Mouse (Mus musculus) cerebellum, adult 9-11 months (tissue): ENCODE measurements around the gene Ccdc171.

Source experiments
- DNase-seq: peaks from one replicate; pipeline ENCODE4 v3.0.0; 2022

Gene Ccdc171

DNA sequence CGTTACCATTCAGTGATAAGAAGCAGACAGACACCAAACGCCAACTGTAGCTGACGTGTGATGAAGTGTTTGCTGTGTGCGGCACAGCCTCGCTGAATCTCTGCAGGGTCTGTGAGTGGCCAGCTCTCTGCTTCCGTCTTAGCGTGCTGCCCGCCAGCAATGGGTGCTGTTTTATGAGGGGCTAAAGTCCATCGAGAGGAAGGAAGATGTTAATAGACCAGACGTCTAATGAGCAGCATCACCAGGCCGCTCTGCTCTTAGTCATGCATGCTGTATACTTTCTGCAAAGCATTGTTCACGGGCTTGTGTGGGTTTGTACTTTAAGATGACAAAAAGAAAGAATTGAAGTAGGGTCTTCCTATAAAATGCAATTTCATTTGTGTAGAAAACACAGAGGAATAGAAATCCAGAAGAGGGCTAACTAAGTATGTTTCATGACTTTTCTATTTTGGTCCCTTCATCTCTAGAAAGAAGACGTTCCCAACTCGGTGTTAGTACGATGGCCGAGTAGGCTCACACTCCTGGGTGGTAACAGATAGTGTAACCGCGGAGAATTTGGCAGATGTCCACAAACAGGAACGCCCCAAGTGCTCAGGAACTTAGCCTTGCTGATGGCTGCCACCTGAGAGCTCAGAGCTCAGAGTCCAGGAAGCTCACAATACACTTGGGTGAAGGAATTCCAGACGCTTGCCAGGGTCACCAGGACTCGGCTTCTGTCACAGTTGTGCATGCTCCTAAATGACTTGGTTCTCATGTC lies 273.5 kb downstream of the Ccdc171 start:
- DNase-seq: no peak

DNA sequence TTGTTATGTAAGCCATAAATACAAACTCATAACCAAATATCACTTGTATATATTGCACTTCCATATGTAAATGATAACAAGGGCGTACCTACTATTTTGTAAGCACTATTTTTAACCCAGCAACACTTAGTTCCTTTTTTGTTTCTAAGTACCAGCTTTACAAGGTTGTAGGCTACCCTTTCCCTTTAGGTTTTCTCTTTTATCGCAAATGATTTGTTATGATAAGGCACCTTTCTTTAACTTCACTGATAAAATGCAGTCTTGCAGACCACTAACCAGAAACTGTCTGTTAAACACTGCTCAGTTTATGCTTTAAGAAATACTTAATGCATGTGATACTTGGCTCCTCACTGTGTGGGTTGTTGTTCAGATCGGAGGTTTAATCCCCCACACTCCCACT lies 275.1 kb downstream of the Ccdc171 start:
- DNase-seq: no peak

DNA sequence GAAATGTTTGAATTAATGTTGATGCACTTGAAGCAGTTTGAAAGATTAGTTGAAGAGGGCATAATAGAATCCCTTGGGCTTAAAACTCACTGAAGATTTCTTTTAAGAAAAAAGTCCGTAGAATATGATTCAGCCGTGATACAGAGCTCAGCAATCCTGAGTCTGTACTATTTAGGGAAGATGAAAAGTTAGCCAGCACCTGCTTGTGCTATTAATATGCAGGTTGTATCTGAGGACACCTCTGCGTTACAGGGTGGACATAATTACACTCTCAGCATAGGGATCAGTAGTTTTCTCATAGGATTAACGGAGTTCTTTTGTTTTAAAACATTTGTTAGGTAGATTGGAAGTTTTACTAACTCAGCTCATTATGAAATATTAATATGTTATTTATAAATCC lies 291.6 kb downstream of the Ccdc171 start:
- no peak for DNase-seq

DNA sequence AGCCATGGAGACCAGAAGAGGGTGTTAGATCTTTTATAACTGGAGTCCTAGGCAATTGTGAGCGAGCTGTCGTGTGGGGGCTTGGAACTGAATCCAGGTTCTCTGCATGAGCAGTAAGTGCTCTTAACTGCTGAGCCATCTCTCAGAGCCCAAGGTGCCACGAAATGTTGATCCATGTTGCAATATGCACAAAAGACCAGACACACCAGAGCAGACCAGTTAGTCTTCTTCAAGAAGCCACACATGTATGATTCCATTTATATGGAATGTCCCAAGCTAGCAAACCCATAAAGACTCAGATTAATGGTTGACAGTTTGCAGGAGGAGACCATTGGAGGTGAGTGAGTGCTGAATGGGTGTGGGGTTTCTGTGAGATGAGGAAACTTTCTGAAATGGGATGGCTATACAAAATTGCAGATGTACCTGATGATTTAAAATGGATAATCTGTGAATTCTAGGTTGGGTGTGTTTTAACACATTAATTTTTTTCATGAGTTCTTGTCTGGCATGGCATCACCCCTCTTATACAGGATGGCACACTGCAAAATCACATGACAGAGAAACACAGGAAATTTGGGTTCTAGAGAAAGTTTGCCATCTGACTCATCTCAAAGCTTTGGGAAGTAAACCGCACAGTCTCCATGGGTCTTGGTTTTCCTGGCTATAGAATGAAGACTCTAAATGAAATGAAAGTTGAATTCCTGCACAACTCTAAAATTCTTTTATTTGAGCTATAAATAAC lies 304.5 kb downstream of the Ccdc171 start:
- DNase-seq: no peak

DNA sequence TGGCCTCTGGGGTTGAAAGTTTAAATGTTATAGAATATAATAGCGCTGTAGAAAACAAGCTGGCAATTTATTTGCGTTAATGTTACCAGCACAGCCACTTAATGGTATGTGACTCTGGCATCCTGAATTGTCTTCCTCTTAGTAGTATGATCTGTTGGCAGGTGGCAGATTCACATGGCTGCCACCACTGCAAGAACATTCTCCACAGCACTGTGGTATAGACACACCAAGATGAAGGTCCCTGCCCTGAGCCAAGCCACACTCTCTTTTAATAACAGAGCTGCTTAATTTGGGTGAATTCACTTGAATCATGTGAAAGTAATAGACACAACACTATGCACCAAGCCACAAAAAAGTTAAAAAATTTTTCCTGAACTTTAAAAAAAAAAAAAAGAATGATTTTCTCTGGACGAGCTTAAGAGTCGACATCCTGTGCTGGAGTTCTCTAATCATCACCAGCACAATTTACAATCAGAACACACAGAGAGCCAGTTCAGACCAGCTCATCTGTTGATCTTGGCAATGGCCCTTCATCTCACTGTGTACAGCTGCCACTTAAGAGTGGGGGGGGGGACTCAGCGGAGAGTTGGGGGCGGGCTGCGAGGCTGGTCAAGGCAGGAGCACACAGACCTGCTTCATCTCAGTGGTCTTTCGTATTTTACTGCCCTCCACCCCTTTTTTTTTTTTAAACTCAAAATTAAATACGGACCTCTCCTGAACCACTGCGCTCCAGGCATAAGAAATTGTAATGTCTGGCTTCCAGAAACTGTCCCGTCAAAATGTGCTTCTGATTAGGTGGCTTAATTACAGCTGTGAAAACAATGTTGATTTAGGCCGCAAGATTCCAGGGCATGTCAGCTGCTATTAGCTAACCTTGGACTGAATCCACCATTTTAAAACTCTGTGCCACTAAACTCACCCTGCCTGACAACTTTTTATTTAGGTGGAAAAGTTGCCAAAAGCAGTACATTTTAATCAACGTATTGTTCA lies 305.8 kb downstream of the Ccdc171 start:
- DNase-seq: no peak

DNA sequence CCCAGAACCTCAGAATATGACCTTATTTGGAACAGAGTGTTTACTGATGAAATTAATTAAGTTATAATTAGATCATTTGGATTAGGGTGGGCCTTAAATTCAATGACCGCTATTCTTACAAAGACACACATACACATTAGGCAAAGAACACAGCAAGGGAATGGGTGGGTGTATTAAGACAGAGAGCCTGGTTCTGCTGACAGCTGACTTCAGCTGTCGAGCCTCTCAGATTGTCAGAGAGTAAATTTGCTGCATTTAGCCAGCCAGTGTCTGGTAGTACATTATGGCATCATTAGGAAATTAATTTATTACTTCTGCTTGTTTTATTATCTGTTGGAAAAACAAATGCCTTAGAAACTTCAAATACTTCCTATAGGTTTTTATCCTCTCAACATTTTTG lies 313.7 kb downstream of the Ccdc171 start:
- DNase-seq: no peak

DNA sequence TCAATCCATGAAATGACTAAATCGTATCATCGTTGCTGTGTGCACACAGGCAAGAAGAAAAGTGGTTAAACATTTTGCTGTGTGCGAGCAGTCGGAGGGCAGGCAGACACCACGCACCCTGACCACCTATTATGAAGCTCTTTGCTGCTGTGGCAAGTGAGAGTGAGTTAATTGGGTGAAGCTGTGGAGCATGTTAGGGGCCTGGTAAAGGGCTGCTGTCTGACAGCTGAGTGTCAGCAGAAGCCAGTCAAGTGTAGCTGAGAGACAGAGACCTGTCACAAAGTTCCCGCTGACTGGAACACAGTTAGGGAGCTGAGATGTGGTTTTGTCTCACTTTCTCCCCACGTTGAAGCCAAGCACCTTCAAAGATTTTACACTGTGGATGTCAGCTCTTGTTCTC lies 321.0 kb downstream of the Ccdc171 start:
- DNase-seq: no peak

DNA sequence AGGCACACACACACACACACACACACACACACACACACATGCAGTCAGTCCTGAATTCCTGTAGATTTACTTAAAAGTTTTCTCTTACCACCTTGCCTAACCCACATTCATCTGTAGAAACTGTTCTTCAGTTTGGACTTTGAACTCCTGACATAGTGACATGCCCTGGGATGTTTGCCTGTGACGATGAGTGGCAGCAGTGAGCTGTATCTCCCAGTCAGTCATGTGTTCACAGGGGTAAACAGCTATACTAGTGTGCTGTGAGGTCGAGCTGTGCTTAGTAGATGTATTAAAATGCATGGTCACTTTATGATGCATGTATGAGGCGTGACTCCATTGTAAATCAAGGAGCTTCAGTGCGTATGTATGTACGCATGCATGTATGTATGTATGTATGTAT lies 328.5 kb downstream of the Ccdc171 start:
- no peak for DNase-seq

DNA sequence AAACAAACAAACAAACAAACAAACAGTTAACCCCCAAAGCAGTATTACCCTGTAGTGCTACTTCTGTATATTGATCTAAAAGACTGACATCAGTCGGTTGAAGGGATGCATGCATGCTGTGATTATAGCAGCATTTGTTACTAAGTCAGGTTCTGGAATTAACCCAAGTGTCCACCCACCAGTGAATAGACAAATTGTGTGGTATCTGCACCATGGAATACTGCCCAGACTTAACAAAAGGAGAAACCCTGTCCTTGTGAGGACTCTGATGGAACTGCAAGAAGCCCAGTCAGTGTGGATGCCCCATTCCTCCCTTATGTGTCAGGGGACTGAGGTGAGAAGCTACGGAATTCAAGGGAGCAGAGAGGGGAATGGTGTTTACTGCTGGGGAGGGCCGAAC lies 336.4 kb downstream of the Ccdc171 start:
- no peak for DNase-seq

DNA sequence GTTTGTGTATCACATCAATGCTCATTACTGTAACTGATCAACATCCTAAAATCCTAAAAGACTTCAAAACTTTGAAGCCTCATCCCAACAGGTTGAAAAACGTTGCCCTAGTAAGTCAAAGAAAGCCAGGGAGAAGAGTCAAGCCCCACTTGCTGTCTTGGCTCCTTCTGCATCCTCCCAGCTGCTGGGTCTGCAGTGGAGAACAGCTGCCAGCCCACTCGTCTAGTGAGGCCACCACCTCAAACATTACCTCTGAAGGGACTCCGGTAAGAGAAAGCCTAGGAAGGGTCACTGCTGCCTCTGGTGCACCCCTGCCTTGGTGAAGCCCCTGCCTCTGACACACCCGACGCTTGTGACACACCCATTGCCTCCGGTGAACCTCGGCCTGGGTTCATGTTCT lies 336.9 kb downstream of the Ccdc171 start:
- DNase-seq: no peak

DNA sequence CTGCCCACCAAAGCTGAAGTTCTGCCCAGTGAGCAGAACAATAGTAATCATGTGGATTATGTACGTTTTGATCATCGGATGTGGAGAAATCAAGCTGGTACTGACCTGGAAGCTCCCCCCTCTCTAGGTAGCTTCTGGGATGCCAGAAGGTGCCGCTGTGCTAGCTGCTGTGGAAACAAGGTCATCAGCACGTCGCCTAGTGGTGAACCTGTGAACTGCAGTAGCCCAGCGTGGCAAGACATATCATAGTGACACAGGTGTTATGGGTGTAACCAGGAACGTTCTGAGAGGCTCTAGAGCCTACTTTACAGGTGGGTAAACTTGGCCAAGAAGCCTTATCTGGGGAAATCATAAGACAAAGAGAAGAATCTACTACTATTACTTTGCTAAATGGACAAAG lies 351.3 kb downstream of the Ccdc171 start:
- no peak for DNase-seq

DNA sequence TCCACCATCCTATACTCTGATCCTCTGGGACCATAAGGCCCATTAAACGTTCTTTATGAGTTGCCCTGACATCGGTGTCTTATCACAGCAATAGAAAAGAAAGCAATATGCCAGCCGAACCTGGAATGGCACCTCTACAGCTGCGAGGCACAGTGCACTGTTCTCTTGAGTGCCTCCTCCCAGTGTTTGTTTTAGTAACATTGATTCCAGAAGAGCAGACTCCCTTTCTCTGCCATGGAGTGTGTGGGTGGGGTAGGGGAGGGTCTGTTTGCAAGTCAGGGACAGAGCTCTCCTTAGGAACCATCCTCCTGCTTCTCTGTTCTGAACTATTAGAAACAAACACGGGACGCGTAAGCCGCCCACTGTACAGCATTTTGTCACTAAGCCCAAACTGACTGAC lies 352.9 kb downstream of the Ccdc171 start:
- DNase-seq: no peak

DNA sequence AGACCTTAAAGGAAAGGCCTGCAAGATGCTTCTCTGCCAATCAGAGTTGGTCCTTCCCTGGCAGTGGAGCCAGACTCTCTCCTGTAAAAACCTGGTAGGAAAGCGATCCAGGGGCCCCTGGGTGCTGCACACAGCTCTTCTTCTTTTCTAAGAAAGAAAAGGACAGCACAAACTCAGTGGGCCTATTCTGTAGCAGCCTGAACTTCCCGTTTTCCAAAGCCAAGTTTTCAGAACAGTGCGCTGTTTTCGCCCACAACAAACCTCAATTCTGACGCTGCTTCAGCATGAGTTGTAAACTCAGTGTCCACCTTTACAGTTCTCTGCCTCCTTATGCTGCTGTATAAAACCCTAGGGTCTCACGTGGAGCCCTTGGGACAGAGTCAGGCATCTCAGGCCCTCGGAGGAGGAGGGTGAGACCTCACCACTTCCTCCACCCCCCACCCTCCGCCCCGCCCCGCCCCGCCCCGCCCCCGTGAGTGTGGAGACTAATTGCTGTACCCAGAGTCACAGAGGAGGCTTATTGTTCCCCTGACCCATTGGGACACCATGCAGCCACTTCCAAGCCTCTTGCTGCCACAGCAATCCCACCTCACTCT lies 363.2 kb downstream of the Ccdc171 start:
- no peak for DNase-seq

DNA sequence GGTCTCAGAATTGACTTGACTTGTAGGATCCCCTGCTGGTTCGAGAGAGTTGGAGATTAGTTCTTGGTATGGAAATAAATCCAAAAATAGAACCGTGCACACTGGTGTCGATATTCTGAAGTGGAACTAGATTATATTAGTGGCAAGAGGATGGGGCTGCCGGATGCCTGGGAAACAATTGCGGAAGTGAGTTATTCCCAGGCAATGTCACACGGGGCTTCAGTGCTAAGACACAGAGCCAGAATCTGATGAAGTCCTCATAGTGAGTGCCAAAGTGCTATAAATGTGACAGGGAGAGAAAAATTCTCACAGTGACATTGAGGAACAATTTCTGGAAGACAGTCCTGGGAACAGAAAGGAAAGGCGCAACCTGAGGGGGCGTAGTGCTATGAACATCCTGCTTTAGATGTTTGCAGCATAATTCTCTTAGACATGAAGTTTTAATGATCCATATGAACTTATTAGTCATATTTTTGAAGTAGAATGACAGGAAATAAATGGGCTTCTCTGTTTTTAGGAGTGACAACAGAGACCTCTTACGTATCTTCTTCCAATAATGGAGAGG lies 376.8 kb downstream of the Ccdc171 start:
- DNase-seq: no peak
